Mouse (Mus musculus) heart, adult 11 months (tissue): ENCODE data around the gene Dpy19l1.

Experiments used
- DNase-seq: peaks from one replicate; pipeline ENCODE4 v3.0.0; 2022

The Dpy19l1 gene

DNA sequence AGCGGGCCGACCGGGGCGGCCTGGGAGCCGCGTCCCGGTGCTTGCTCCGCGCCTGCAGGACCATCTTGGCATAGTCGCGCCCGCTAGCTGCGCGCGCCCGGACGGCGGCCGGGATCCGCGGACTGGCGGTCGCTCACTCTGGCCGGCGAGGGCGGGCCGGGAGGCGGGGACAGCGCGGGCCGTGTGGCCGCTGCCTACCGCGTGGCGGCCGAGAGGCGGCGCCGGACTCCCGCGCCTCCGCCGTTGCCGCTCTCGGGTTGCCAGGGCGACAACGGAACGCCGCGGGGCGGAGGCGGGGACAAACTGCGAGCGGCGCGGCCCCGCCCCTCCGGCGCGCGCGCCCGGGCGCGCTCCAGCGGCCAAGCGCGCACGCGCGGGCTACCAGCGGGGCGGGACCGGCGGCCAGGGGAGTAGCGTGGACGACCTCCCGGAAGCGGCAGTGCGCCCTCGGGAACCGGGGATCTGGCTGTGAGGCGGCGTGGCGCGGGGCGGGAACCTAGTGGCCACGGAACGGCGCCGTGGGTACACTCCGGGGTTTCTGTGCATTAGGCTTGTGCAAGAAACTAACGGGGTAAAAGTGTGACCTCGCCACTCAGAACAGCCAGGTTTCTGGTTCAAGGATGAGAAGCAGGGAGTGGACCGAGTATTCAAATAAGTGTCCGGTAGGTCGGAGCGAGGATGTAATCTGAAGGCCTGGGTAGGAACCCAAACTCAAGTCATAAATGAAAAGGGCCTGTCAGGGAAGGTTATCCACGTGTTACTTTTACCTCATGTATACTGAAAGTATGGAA is at the start of gene Dpy19l1:
Dpy19l1 (minus strand) TSS at position 74 of the 791 bp plus-strand sequence.
- DNase-seq: peak; percentile 99

DNA sequence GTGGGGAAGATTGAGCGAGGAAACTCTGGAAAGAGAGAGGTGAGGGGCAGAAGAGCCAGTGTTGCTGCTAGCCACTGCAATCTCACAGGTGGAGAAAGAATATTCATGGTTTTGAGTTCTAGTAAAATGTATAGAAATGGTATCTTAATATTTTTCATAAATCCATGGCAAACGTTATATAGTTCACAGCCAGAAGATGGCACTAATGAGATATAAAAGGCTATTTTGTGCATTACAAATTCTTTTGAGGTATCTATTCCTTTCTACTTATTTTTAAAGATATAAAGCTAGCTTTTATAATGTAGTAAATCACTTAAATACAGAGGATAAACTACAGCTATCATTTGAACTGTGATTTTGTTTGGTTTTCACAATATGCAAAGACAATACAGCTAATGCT is 35.2 kb upstream of the Dpy19l1 start:
- DNase-seq: no peak

DNA sequence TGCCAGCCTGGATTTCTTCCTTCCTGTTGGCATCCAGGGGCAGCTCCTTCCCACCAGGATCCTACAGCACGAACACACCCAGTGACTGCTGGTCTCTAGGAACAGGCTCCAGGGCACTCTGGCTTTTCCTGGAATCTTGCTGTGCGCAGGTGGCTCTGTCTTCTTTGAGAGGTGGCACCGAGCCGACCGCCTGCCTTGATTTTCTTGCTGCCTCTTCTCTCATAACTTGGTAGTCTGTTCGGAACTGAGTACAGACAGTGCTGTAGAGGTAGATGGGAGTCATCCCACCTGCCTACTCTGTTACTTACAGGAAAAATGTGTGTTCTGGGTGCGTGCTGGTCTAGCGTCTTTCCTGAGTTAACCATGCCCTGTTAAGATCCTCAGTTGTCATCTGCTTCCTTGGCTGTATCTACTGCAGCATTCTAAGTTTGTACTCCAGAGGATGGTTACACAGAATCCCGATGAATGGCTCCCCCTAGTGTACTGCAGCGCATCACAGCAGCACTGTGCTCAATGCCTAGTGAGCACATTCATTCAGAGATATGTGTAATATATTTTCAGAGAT is 13.7 kb upstream of the Dpy19l1 start:
- DNase-seq: peak; percentile 90

DNA sequence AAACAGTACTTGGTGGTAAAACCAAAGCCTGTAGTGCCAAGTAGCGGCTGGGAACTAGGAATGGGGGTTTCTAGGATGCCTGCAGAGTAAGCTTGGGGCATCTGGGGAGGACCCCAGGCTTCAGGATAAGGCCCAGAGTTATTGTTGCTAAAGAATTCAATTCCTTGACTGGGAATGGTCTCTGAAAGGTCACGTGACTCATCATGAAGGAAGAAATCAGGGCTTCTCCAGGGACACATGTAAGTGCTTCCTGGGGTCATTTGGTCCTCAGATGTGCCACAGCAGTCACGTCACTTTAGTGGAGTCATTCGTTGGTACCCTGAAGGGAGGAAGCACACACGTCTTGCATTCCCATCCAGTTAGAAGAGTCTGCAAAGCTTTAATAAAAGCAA is 11.1 kb upstream of the Dpy19l1 start:
- no peak for DNase-seq

DNA sequence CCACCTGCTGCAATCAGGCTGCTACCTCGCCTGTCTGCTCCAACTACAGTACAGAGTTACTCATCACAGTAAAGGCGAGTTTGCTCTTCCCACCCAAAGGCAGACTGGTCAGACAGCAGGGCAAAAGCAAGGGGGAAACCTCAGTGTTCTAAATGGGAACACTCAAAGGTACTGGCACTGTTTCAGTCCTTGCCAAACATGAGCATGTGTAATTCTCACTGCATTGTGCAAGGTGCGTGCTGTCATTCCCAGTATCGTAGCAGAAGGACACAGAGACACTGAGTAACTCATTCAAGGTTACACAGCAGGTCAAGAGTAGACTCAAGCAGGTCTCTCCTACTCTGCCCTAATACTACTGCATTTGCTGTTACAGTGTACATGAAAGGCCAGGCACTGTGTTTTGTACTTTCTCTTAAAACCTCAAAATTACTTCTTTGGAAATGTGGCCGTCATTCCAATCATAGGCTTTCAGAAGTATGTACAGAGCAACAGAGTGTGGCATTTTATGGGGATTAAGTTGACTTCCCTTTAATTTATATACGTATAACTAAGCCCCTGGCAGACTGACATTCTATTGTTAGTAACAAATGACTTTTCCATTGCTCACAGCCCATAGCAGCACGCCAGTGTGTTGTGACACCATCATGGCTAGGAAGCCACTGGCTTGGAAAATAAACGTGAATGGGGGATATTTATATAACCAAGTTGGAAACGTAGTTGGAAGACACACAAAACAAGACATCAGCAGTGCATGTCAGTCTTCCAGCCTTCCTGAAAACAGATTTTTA is 10.5 kb upstream of the Dpy19l1 start:
- DNase-seq: peak; percentile 80

DNA sequence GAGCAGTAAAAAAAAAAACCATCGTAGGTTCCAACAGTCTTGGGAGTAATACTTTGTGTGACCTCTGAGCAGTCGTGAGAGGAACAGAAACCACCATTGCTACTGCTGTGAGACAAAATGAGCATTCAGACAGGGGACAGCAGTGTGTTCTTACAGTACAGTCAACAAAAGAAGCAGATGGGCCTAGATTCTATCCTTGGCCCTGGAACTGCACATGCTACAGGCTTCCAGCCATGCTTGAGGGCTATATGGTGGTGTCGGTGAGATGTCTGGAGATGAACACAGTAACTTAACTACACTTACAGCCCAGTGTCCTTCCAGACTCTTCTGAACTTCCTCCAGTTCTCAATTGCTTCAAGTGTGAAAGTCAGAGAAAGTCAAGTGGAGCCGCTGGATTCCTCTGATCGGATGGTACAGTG is 9.2 kb upstream of the Dpy19l1 start:
- peak; percentile 73 for DNase-seq

DNA sequence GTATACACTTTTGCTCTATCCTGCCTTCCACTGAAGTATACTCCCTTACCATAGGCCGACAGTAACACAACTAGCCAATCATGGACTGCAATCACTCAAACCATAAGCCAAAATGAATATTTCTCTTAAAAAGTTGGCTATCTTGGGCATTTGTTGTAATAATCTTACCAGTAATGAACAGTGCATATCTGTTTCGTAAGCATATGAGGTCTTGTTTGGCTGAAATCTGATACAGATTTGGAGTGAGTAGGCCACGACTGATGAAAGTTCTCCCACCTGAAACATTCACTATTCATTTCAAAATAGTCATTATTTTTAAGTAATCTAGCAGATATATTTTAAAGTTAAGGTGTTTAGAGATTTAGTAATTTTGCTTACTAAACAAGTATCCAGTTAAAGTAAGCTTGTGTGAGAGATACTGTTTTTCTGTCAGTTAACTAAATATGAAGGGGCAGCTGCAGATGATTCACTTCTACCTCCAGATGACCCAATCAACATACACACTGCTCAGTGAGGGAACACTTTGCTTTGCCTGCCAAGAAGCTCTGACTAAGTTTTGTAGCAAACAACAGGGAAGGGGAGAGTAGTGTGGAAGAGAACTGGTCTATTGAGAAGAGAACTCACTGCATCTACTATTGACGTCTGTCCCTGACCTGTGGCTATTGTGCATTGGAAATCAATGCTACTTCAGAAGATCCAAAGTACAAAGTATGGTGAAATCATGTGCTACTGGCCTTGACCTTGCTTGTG is 8.6 kb upstream of the Dpy19l1 start:
- peak; percentile 25 for DNase-seq

DNA sequence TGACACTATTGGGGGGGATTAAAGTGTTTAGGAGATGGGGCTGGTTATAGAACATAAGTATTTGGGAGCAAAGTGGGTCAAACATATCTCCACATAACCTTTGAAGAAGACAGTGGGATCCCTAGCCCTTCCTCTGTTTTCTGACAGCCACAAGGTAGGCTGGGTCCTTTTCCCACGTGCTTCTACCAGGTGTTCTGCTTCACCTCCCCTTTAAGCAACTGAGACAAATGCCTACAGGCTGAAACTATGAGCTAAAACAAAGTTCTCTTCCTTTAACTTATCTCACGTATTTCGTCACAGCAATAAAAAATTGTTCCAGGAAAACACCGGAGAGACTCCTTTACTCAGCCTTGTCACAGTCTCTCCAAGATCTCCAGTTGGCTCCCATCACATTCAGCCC is 5.9 kb upstream of the Dpy19l1 start:
- DNase-seq: no peak

DNA sequence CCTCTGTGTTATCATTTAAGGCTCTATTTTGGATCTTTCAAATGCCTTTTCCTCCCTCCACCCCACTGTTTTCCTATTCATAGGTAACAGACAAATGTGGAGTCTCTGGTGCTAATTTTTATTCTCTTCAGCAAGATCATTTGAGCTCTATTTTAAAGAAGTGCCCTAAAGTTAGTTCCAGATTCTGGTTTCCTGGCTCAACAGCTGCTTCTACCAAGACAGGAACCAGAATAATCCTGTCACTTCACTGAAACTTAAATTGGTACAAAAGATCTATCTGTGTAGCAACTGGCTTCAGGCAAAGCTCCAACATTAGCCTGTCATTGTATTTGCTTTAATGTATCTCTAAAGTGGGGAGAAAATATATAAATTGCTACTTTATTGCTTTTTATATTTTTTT is 3.6 kb upstream of the Dpy19l1 start:
- peak; percentile 13 for DNase-seq

DNA sequence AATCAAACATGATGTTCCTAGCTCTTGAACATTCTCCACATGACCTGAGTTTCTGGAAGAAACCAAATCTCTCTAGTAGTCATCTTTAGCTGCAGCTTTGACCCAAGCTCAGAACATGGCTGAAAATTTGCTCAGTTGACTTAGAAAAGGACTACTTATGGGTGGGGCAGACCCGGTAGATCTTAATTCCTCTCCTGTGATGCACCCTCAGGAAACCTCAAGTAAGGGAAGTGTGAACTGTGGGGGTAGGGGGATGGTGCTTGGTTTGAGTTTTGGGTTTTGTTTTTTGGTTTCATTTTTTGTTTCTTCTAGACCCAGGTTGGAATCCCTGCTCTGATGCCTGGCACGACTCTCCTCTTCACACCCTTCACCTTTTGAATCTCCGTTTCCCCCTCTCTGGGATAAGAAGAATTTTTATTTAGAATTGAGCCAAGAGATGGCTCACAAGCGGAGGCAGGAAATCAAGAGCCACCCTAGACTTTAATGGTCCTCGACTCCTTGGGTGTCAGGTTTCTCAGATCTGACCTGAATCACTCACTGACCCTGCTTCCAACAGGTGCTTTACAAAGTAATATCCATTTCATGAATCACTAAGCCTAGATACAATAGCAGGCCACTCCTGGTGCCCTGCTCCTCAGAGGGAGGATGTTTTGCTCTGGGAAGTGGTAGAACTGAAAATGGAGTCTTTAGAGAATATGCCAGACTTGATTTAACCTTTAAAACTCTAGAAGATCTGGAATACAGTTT is 2.2 kb upstream of the Dpy19l1 start:
- peak; percentile 73 for DNase-seq

DNA sequence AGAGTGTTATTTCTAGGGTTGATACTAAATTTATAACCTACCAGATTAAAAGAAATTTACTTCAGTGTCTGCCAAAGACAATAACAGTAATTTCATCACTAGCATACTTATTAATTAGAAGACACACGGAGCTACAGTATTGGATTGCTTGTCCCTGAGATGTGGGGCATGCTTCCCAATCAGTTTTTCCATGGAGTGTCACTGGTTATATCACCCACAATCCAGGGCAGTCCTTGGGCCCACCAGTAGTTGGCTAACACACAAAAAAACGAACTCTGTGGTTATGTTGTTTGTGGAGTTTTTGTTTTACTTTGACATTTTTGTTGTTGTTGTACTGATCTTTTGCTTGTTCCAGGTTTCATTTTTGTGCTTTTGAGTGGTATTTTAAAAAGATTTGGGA is 1.4 kb upstream of the Dpy19l1 start:
- DNase-seq: peak; percentile 61

DNA sequence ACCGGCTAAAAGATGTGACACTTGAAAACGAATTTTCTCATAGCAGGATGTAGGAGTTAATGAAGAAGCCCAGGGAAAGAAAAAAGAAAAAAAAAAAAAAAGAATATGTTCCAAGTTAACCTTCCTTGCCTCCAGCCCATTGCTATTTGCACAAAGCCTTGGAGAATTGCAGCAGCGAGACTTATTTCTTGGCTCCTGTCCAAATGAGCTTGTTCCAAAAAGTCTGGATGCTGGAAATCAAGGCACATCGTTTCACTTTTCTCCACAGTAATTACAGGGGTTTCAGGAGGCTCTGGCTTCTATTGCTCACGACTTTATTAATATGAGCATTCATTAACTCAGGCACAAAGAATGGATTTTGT is 899 bp upstream of the Dpy19l1 start:
- no peak for DNase-seq

DNA sequence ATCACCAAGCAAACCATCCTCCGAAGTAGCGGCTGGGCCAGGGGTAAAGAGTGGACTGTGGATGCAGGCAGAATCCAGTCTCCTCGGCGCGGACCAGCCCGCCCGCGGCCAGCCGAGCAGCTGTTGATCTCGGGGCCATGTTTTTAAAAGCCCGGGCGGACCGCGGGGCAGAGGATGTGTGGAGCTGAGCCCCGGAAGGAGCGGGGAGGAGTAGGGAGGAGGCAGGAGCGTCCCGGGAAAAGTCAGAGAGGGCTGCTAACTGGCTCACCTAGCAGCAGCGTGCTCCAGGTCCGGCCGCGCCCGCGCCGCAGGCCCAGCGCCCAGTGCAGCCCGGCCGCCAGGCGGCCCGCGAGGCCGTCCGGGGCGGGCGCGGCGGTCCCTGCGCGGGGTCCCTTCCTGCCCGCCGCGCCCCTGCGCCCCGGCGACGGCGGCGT is 352 bp downstream of the Dpy19l1 start:
- no peak for DNase-seq

DNA sequence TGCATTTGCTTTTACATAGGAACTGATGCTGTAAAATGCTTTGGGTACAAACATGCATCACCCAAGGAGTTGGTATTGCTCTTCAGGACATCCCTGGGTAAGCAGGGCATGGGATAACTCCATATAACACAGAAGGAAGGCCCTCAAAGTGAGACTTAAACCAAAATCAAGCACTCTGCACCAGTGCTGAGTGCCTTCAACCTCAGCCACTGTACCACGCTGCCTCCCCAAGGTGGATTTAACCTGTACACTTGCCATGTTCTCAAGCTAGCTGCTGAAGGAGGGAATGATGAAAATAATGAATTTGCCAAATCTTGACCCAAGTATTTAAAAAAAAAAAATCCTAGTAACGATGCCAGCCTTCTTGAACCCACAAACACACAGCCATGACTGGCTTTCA is 1.3 kb downstream of the Dpy19l1 start:
- peak; percentile 48 for DNase-seq

DNA sequence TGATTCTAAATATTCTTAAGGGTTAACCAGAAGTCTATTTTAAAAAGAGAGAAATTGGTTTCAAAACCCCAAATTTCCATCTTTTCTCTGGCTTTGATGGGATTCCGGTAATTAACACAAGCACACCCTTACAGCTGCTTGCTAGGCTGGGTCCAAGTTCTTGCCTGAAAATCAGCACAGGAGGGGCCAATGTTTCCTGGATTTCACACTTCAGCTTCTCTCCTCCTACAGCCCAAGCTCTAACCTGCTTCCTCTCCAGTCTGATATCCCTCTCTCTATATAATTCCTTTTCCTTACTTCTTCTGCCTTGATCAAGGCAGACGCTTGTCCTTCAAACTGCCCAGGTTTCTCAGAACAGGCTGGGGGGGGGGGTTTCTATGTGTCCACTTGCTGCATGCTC is 6.7 kb downstream of the Dpy19l1 start:
- peak; percentile 49 for DNase-seq

DNA sequence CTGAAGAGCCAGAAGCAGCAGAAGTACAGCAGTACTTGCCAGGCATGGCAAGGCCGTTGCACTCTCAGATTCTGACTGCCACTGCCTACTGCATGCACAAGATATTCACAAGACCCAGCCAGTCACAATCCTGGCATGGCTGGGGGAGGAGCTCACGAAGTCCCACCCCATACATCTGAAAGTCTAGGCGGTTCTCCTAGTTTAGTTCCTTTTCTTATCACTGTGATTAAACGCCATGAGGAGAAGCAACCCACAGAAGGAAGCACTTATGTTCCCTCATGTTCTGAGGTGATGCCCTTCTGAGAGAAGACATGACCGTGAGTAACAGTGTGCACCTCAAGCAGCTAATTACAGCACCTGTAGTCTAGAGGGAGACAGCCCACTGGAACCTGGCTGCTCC is 12.4 kb downstream of the Dpy19l1 start:
- peak; percentile 52 for DNase-seq

DNA sequence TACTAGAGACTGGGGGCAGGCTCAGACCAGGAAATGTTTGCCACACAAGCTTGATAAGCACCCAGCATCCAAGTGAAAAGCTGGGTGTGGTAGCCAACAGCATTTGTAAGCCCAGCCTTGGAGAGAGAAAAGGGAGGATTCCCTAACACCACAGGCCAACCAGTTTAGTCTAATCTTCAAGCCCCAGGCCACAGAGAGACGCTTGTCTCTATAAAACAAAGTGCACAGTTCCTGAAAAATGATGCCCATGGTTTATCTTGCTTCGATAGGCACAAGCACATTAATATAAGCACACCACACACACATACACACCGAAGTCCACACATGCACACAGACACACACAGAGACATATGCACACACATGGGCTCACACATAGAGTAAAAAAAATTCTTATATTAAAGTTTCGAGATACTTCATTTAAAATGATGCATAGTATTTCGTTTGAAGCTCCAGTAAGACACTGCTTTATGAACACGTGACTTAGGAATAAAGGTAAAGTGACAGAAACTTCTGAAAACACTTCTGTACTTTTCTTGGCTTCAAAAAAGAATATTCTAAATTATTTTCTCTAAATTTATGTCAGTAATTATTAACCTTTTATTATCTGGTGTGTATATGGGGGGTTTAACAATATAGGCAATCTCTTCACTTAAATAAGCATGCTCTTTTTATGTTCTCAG is 14.4 kb downstream of the Dpy19l1 start:
- DNase-seq: peak; percentile 65

DNA sequence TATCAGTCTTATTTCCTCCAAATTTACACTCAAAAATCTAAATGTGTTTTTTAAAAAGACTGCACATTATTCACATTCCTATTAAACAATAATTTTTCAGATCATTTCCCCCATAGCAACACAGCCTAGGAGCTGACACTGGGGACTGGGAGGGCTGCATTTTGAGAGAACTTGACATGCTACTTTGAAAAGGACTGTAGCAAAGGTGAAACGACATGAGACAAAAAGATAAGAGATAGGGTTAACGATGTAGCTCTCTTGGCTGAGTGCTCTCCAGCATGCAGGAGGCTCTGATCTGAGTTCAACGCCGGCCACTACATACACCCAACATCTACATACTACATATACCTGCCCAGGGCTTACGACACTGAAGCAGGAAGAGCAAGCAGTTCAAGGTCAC is 20.6 kb downstream of the Dpy19l1 start:
- DNase-seq: peak; percentile 81

DNA sequence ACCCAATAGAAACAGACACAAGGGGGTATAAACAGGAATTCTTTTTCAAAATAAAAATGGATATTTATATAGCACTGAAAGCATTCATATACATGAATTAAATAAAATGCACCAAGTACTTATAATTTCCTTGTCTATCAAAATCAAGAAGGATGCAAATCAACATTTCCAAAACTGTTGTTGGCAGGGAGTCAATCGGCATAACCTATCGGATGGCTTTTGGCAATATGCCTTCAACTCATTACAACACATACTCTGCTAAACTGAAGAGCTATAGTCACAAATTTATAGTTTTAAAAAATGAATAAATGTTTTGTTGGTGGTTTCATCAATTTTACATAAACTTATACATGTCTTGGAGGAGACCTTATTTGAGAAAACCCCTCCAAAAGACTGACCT is 25.7 kb downstream of the Dpy19l1 start:
- no peak for DNase-seq

DNA sequence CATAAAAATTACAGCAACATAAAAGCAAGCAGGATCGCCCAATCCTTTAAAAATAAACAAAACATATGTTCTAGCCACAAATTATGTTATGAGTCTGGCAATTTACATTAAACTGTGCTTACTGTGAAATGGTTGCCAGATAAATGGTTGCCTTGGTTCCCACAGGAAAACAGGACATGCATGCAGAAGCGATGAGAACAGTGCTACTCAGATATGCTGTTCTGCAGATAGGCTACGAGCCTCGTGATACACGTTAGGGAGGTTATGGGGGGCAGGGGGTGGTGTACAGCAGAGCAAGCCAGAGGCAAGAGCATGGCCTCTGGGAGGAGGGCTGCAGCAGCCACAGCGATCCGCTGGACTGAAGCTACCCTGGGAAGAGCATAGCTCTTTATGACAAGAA is 29.1 kb downstream of the Dpy19l1 start:
- DNase-seq: no peak

DNA sequence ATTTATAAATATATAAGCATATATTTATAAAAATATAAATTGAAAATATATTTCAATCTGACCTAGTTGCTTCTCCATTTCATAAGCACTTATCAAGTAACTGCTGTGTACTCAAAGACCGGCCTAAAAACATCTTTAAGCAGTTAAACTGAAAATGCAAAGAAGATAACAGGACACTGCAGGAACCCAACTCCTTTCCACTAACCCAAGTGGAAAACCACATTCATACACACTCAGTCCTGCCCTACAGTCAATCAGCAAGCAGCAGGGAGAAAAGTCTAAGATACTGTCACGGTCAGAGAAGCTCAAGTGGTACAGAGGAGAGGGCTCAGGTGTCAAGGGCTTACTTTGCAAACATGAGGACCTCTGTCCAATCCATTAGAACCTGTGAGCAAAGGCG is 30.4 kb downstream of the Dpy19l1 start:
- DNase-seq: no peak

DNA sequence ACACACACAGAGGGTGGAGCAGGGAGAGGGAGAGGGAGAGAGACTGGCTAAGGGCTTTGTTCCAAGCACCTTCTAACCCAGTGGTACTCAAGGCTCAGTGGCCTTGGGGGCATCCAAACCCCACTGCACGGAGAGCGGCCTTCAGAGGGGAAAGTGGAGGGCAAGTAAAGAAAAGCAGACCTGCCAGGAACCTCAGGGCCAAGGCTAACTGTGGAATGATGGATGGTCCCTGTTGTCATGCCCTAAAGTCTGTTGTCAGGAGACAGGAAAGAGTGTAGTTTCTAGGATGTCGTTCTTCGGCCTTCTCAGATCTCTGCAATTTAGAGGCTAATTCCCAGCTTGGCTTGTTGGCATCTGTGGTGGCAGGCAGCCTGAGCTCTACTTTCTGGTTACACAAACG is 32.8 kb downstream of the Dpy19l1 start:
- no peak for DNase-seq
